Mouse (Mus musculus) adrenal gland, postnatal 10 days (tissue): ENCODE measurements around the gene AI464131. TPM values are rescaled to one million over a fixed set of nuclear protein-coding genes. Genes with fewer than 3 reads are reported as not detected.

Experiments used
- DNase-seq: peaks from one replicate; pipeline ENCODE4 v3.0.0; 2021; ENCODE audit warnings: mixed read lengths
- long read RNA-seq, 2 experiments: library from polyadenylated mRNA; stranded (forward); transcript quantifications; one replicate each; pipeline ENCODE4 v2.0.0; 2021
- total RNA-seq, 2 experiments: library from RNA; stranded (reverse); gene quantifications; 2 replicates each; pipeline ENCODE4 v1.2.3; 2021

AI464131 gene
- 10 to 100 TPM; 13.3 to 17.4 TPM for total RNA-seq
- long read RNA-seq, experiment 1, full-length matches to known transcripts = 4 of 8 reads
- long read RNA-seq, experiment 1, partial matches to known transcripts = 4 of 8 reads
- long read RNA-seq, experiment 1, other reads (novel, unspliced or antisense) = 0 of 8 reads
- long read RNA-seq, experiment 2, full-length matches to known transcripts = 12 of 16 reads
- long read RNA-seq, experiment 2, partial matches to known transcripts = 0 of 16 reads
- long read RNA-seq, experiment 2, other reads (novel, unspliced or antisense) = 4 of 16 reads

DNA sequence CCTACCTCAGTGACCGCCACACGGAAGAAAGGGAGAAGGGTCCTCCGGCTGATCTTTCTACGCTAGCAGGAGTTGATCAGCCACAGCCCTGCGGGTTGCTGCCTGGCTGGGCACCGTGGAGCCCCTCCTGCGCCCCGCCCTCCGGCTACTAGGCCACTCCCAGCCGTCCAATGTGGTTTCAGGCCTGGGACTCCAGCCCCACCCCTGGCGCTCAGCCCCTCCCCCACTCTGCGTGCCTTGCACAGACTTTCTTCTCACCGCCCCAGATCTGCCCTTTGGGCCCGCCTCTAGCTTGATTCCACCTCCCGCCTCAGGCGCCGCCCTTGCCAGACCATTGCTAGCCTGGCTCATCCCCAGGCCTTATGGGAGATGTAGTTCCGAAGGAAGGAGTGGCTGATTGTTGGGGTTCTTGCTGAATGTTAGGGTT is at the start of gene AI464131:
TSS of gene AI464131 (minus strand) at position 91 of the 427 bp plus-strand sequence.
- peak; percentile 100 for DNase-seq

DNA sequence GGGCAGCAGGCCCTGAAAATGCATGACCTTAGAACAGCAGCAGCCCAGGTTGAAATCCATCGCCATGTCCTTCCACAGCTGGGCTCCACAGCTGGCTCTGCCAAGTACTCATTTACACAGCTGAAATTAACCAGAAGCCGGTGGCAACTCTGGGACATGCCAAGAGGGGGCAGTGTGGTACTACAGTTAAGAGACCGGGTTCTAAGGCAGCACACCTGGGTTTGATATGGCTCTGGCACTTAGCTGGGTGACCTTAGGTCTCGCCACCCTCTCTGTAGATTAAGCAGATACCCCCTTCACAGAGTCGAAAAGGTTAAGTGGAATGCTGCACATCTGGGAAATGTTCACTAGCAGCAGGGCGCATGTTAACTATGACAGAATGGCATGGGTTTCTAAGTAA is 49.7 kb upstream of the AI464131 start:
- DNase-seq = peak; percentile 86

DNA sequence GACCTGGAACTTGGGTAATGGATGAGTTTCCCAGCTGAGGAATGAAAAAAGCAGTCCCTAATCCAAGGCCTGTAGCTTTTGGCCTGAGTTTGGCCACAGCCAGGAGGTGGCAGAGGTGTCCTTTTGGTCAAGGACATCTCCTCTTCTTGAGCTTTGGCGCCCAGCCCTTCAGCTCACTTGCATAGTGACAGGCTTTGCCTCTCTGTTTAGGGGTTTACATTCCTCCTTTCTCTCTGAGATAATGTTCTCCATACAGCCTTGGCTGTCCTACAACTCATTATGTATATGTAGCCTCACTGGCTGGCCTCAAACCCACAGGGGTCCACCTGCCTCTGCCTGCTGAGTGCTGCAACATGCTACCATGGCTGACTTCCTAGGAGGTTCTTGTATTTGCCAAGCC is 44.2 kb upstream of the AI464131 start:
- no peak for DNase-seq

DNA sequence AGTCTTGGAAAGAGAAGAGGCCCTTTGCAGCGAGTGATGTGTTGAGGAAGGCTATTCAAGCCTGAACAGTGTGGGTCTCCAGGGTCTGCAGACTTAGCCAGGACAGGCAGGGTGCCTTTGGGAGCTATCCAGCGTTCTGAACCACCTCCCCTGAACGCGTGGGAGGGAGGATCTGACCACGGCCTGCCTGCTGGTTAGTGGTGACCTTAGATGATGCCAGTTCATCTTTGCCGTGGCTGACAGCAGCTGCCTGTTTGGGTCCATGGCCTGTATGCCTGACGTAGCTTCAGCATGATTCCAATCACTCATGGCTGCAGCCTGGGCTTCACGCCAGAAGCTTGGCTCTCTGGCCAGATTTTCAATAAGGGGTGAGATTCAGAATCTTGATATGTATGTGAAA is 43.1 kb upstream of the AI464131 start:
- peak; percentile 80 for DNase-seq

DNA sequence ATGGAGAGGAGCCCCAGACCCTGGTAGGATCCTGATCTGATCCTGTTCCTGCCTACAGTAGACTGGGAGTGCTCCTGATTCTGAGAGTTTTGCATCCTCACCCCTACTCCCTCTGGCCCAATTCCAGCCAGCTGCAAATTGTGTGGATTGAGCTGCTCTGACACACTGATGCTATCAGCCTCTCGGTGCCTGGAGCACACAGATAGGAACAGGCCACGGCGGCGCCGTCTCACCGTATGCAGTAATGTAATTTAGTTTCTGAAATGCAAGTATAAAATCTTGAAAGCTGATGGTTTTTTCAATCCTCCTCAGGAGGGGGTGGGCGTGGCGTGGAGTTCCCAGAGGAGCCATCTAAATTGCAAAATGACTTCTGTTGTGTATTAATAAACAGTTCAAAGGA is 39.3 kb upstream of the AI464131 start:
- no peak for DNase-seq

DNA sequence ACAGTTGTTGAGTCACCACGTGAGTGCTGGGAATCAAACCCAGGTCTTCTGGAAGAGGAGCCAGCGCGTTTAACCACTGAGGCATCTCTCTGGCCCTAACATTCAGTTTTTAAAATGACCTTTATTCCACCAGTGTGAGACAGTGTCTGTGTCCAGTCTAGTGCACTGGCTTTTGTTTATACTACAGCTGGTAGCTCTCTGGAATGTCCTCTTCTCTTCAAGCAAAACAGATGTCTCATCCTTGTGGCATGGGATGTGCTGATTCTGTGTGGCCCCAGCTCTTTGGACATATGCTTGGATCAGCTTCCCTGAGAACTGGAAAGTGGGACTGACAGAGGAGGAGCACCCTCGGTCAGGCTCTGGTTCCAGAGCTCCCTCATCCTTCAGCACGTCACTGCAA is 32.0 kb upstream of the AI464131 start:
- DNase-seq = no peak

DNA sequence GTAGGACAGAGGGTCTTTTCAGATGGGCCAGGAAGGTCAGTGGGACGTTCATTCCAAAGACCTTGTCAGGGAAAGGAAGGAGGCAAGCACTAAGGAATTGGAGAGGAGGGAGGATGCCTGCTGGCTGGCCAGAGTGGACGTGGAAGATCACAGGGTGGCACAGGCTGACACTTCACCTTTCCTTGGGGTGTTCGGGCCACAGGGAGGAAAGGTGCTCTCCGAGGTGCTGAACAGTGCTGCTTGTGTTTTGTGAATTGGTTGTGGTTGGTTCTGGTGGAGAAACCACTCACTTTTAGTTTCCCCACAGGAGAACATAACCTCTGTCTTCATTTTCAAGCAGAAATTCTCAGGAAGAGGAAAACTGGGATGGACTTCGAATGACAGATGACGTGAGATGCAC is 29.5 kb upstream of the AI464131 start:
- peak; percentile 66 for DNase-seq

DNA sequence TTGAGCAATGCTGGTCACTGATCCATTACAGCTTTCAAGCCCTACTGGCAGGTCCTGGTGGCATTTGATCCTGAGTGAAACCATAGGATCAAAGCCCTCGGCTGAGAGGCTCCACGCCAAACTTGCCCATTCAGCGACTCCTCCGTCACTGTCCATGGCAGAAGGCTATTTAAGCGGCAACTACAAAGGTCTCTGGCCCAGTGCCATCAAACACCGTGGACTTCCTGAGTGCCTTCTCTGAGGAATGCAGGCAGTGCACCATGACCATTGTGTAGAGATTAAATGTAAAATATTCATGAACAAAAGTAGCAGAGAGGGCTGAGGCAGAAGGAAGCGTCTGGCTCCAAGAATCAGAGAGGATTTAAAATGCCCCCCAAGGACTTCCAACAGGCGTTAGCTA is 25.1 kb upstream of the AI464131 start:
- peak; percentile 63 for DNase-seq

DNA sequence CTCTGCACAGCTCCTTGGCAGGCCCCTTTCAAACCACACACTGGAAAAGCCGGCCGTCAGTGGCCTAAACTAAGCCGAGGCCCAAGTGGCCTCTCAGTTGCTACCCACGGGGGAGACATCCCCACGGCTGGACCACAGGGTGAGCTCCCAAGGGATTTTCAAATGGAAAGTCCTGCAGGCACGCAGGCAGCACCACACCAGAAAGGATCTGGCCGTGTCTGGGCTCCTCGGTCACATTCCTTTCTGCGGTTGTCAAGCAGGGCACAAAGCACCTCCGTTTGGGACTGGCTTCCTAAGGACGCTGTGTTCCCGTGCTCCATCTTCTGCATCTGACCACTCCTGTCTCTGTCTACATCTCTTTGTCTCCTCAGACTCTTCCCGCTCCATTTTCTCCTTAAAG is 24.2 kb upstream of the AI464131 start:
- DNase-seq = no peak

DNA sequence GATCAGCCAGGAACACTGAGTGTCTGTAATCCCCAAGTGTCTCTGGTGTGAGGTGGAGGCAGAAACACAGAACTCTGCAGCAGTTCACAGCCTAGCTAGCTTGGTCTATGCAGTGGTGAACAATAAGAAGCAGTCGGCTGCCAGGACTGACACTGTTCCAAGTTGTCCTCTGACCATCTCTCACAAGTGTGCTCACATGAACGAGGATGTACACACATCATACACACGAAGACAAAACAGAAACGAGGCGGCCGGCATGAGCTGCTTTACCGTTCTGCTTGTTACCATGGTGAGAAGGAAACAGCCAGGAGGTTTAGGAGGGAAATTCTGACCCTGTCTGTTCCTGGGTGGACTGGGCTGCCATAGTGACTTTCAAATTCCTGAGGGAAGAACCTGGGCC is 23.7 kb upstream of the AI464131 start:
- no peak for DNase-seq

DNA sequence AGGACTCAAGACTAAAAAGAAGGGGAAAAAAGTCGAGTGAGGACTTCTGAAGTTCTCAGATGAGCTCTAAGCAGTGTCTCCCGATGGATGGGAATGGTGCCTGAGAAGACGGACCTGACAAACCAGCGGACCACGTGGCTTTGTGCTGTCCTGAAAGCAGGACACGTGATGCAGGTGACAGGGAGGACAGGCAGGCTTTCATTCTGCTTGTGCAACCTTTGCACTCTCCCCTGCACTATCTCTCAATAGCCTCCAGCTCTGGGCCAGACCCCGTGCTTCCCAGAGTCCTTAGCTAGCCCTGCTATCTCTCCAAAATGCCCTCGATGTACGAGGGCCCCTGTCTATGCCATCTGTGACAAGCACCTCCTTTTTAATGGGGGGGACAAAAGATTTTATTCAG is 22.0 kb upstream of the AI464131 start:
- no peak for DNase-seq

DNA sequence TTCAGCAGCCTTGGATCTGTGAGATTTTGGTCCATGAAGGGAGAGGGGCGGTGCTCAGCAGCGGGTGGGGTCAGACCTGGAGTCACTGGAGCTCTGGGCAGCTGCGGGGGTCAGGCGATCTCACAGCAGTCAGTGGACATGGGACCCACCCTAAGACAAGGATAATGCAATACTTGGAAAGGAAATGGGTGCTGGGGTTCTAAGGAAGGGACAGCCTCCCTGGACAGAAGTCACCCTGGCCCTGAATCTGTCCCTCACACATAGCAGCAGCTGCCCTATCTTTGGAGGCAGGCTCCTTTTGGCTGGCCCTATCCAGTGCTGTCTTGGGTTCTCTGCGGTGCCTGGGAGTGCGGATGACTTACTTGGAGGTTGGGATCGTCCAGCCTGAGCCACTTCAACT is 21.0 kb upstream of the AI464131 start:
- DNase-seq = no peak

DNA sequence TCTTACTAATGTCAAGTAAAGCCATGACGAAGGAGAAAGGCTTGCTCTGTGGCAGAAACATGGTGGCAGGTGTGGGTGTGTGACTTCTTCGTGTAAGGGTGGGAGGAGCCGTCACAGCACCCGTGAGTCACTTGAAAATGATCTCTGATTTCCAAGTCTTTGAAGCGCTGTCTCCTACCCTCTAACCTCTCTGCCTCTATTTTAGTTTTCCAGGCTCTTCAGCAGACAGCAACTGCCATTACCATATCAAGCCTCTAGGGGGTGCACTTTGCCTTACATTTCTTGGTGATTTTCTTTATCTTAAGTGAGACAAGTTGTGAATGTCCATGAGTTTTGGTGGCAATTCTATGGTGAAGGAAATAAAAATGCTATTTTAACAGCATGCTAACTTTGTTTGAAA is 19.9 kb upstream of the AI464131 start:
- DNase-seq = peak; percentile 57

DNA sequence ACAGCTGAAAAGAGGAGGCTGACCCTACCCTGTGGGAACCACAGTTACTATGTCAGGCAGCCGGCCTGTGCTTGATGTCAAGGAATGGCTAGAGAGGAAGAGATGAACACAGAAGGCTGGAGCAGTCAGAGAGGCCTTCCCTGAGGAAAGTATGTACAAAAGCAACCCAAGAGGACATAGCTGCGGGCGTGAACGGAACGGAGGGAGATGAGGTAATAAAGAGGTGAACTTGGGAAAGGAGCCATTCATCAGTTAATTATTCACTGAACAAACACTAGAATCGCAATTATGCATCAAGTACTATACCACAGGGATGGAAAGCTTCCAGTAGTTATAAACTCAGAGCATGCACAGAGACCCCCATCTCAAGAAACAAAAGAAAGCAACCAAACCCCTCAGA is 19.3 kb upstream of the AI464131 start:
- DNase-seq = no peak

DNA sequence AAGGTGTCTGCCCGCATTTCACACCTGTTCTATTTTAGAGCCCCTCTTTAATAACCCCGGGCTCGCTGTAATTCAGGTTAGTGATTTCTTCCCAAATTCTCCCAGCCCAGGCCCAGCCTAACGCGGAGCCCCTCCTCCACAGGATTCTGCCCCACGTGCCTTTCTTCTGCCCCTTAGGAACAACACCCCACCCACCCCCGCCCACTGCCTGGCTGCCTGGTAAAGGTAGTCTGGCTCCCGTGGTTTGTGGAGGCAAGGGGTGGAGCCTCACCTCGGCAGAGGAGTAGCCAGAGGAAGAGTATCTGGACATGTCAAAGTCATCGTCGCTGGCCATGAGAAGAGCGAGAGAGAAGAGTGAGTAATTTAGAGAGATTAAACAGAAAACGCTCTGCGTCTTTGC is 17.8 kb upstream of the AI464131 start:
- DNase-seq = no peak

DNA sequence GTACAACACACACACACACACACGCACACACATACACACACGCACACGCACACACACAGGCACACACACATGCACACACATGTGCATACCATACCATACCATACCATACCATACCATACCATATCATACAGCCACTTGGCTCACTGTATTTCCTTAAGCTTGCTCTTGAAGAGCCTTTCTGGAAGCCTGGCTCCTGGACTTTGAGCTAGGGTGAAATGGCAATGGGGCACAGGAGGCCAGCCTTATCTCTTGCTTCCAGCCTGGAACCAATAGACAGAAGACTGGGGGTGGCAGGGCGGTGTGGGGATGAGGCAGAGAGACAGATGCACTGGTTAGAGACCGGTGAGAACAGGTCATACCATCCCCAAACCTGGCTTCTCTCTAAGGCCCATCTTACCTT is 16.3 kb upstream of the AI464131 start:
- no peak for DNase-seq

DNA sequence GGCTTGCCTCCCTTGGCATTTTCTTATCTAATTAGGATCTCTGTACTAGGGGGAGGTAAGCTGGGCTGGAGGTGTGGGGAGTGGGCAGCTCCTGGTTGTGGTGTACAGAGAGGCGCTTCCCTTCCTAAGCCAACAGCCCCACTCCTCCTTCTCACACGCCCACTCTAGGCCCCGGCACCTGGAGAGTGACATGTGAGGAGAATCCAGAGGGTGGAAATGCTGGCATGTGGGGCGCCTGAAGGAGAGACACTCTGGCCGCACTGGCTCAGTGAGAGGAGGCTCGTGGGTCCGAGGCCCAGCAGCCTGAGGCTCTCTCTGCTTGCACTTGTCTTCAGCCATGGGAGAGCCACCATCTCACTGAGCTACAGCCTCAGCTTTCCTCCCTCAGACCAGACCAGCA is 15.5 kb upstream of the AI464131 start:
- DNase-seq = no peak

DNA sequence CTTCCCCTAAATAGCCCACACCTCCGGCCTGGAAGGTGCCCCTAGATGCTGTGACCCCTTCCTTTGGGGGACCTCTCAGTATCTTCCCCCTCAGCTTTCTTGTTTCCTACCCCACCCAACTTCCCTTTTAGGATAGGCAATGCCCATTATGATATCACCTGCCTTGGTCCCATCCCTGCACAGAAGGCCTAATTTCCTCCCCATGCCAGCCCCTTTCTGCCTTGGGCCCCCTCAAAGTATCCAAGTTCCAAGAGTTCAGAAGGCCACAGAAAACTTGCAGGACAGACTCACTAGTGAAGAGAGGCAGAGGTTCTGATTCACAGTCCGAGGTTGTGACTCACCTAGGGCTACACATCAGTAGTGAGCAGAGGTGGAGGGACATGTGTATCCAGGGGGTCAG is 14.4 kb upstream of the AI464131 start, which contains the start of gene 1110017D15Rik:
TSS of gene 1110017D15Rik (minus strand) at position 101 of the 400 bp plus-strand sequence.
- no peak for DNase-seq

DNA sequence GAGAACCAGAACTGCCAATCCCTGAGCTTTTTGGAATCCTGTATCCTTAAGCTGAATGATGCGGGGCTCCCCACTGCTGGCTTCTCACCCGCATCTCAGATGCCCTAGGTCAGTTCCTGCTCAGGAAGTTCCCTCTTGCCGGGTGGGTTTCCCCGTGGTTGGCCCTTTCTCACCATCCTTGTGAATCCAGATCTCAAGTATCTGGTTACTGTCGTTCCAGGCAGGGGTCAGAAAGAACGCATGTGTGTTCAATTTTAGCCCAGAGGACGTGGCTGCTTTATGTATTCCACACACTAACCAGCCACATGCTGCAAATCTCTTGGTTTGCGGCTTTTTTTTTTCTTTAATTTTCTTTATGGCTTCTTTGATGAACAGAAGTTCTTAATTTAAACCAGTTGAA is 10.8 kb upstream of the AI464131 start:
- DNase-seq = no peak

DNA sequence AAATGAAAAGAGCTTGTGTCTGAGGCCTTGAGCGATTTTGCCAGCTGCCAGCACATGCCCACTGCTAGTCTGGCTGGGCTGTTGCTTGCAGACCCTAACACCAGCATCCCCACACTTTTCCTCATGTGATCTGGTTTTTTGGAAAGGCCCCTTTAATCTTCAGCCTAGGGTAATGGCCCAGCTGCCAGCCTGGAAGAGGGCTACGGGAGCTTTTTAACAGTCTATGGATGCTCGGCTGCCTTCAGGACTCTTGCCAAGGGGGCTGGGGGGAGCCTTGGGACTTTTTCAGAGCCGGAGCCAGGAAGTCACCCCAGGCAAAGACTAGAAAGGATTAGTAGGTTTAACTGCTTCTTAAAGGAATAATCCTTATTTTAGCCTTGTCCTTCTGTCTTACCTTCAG is 10.4 kb upstream of the AI464131 start:
- no peak for DNase-seq

DNA sequence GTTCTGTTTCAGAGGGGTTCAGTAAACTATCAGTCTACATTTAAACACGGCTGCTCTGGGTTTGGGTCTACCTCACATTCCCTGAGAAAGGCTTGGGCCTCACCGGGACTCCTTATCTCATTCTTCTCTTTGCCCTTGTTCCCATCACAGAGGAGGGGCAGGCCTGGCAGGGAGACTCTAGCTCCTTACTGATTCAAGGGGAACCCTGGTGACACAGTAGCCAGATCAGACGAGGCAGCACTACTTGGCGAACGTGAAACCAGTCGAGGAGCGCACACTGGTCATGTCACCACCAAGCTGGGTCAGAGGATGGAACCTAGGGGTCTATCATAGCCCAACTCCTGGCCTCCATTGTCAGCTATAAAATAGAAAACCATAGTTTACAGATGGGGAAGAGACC is 5.1 kb upstream of the AI464131 start:
- DNase-seq = no peak

DNA sequence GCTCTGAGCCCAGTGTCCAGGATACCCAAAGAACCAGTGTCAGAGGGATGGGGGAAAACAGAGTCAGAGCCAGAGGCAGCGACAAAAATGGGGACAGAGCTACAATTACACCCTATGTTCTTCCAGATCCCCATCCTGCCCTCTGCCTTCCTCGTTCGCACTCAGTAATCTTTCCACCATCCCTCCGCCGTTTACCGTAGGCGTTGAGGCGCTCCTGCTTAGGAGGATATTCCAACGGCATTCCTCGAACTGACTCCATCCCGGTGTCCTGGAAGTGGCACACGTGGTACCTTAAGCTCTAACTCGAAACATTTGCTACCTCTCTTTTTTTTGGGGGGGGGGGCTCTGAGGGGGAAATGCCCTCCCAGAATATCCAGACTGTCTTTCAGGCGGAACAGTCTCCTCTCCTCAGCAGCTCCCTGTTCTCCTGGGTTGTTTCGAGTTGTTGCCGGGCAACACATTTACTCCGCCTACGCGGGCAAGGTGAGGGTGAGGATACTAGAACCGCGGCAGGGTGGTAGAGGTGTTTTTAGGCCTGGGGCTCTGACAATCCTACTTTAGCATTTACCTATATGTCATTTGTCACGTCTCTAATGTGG is 4.5 kb upstream of the AI464131 start:
- DNase-seq = no peak

DNA sequence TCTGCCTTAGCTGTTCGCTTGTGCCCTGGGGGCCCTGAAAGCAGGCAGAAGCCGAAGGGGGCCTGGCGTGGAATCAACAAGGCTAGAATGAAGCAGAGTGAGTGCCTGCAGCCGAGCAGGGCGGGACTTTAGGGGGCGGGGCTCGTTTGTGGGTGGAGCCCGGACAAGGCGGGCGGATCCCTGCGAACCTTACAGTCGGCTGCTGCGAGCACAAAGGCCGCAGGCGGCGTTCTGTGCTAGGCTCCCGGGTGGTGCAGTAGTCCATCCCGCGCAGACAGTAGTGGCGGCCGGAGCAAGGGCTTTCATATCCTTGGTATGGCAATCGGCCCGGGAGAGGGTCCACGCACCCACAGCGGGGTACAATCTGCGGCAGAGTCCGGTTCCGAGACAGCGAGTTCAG is 4.0 kb upstream of the AI464131 start:
- peak; percentile 95 for DNase-seq

DNA sequence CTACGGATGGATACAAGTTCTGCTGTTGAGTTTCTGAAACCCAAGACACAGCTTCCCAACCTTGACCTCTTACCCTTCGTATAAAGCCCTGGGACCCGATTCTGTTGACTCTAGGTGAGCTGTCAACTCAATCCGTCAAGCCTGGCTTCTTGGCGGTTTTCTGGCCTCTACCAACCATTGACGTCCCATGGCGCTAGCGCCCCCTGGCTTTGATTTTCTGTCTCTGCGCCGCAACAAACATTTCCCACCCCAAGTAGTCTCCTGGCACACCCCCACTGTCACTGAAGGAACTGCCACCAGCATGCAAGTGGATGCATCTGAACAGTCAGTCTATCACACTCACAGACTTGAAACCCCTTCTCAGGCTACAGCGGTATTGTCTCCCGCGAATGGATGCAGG is 3.3 kb upstream of the AI464131 start:
- peak; percentile 76 for DNase-seq
